Mouse (Mus musculus): ENCODE measurements around the gene Farsb. TPM values are rescaled to one million over a fixed set of nuclear protein-coding genes. Genes with fewer than 3 reads are reported as not detected.
A peak's percentile ranks its signal among the peaks of the same experiment; 100 is the strongest.

The Farsb gene
- polyA plus RNA-seq, 1 experiment: 25.9 TPM

DNA sequence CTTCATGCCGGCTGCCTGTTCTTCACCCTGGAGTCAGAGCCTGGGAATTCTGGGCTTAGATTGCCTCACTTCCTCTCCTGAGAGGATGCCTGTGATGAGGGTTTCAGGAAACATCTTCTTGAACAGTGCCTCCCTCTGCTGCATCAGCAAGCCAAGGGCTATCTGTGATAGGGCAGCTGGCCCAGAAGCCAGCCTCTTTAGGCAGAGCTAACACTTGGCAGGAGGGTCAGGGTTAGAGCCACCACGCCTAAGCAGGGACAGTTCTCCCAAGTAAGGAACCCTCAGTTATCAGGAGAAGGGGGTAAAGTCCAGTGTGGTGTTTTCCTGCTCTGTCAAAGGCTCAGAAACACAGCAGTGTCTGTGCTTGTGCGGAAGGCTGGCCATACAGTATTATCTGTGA, 88.9 kb downstream of the Farsb start:
- TF ChIP-seq GATA1 (IDR thresholded peaks at IDR 0.05; ENCODE audit: low read length): no peak

DNA sequence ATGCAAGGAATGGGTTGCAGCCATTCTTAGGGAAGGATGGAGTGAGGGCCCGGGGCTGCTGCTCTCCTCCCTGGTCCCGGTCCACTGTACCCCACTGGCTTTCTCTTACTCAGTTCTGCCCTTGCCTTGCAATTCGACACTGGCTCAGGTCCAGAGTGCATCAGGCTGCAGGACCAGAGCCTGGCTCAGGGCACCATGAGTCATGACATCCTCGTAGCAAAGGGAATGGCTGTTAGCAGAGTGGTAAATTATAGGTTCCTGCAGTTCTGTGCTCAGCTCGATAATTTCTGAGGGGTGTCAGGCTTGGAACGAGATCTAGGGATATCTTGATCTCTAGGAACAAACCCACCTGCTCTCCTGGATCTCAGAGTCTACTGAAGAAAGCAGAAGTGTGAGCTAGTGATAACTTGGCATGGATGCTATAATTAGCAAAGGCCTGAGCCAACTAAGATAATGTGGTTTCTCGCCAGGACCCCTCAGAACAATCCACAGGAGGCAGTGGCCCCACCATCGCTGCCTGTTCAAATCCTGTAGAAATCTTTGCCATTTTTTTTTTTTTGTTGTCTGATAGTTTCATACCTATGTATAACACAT, 92.3 kb downstream of the Farsb start:
- TF ChIP-seq GATA1 (IDR thresholded peaks at IDR 0.05; ENCODE audit: low read length): peak; percentile 22

GRCm38 (mm10) chr1:78395737-78396136, 93.0 kb downstream of the Farsb start:
- TF ChIP-seq GATA1 (IDR thresholded peaks at IDR 0.05; ENCODE audit: low read length): no peak

DNA sequence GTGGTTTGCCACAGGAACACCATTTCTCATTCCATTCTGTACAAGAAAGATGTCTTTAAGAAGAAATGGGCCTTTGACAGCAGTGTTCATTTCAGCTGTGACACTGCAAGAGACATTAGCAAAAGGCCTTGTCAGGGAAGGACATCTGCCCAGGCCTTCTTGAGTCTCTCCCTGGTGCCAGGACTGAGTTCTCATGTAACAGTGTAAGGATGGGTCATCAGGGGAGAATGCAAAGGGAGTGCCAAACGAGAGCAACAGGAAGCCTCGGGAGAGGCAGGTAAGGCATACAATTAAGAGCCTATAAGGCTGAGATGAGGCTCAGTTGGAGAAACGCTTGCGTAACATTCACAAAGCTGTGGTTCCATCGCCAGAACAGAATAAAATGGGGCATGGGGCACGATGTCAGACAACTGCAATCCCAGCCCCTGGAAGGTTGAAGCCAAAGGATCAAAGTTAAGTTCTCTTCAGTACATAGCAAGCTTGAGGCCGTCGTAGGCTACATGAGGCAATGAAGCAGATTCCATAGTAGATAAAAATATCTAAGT, 93.4 kb downstream of the Farsb start:
- no peak for TF ChIP-seq GATA1 (IDR thresholded peaks at IDR 0.05; ENCODE audit: low read length)

- no peak for TF ChIP-seq GATA1 (IDR thresholded peaks at IDR 0.05; ENCODE audit: low read length)
These were observed 99.8 kb downstream of the Farsb start for GRCm38 (mm10) chr1:78388848-78389247.

GRCm38 (mm10) chr1:78387854-78388253, 100.8 kb downstream of the Farsb start:
- TF ChIP-seq GATA1 (IDR thresholded peaks at IDR 0.05; ENCODE audit: low read length): no peak

GRCm38 (mm10) chr1:78380950-78381349, 107.7 kb downstream of the Farsb start:
- TF ChIP-seq GATA1 (IDR thresholded peaks at IDR 0.05; ENCODE audit: low read length): no peak

DNA sequence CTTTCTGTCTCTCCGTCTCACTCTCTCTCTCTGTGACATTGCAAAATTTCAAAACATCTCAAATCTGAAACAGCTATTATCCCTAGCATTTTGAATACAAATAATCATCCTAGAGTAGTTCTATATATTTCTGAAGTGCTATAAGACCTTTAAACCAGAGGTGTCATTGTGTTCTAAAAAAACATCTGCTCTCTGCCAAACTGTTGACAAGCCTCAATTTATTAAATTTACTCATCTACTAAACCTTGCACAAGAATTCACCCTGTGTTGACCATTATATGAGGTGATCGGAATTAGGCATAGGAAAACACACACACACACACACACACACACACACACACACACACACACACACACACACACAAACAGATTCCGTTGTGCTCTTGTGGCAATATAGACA, 113.6 kb downstream of the Farsb start:
- no peak for TF ChIP-seq GATA1 (IDR thresholded peaks at IDR 0.05; ENCODE audit: low read length)

DNA sequence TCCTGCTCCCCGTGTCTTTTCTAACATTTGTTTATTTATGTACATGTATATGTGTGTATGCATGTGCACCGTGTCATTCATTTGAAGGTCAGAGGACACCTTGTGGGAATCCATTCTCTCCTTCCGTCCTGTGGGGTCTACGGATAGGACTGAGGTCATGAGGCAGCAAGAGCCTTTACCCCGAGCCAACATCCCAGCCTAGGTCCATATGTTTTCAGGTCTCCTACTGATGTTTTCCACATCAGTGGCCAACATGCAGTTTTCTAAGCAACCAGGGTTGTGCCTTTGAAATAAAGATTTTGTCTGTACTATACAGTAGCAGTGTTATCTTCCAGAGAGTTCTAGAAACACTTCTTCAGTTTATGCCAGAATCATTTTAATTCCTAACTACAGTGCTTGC, 114.9 kb downstream of the Farsb start:
- TF ChIP-seq GATA1 (IDR thresholded peaks at IDR 0.05; ENCODE audit: low read length): no peak

- TF ChIP-seq GATA1 (IDR thresholded peaks at IDR 0.05; ENCODE audit: low read length): no peak
These were observed 116.4 kb downstream of the Farsb start for GRCm38 (mm10) chr1:78372316-78372715.

DNA sequence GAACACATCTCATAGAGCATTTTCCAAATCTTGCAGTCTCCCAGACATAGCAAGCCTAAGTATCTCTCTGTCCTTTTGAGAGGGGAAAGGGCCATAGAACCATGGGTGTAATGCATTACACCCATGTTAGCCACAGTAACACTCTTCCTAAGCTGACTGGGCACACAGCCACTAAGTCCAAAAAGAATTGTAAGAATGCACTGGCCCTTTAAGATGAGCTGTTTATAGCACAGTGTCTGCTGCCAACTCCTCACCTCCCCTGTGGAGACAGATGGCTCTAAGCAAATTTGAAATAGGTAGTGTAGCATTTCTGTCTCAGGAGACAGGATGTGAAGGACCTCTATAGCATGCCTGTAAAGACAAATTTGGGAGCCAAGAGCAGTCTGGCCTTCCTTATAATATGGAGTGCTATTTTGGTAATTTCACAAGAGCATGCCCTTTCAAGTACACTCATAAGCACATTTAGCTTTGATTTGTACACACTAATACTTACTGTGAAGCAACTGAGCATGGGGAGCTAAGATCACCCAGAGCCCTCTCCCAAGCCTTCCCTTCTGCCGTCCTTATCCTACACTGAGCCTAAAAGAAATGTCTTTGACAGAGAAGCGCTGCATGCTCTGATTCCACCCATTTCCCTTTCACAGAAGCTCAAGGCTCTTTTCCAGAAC, 117.0 kb downstream of the Farsb start:
- no peak for TF ChIP-seq GATA1 (IDR thresholded peaks at IDR 0.05; ENCODE audit: low read length)

GRCm38 (mm10) chr1:78370121-78370520, 118.6 kb downstream of the Farsb start:
- TF ChIP-seq GATA1 (IDR thresholded peaks at IDR 0.05; ENCODE audit: low read length): no peak

Other genes starting within 250 kb of the Farsb start
- not detected in 2 replicates for gene Sgpp2, start 178.6 kb downstream of the Farsb start, polyA plus RNA-seq (2012)
- not detected in 2 replicates for gene Mogat1, start 22.1 kb upstream of the Farsb start, polyA plus RNA-seq (2012)
- not detected in 2 replicates for gene BC035947, start 23.3 kb upstream of the Farsb start, polyA plus RNA-seq (2012)
- 15.8 and 29.5 TPM in 2 replicates for gene Acsl3, start 168.9 kb upstream of the Farsb start, polyA plus RNA-seq (2012)
- gene Utp14b, start 169.1 kb upstream of the Farsb start, polyA plus RNA-seq (2012): 0.51 and 0.52 TPM in 2 replicates

Data from G1E-ER4 (cell line).